ENCODE assay signal across 14 mouse cellular contexts in the genomic region with DNA sequence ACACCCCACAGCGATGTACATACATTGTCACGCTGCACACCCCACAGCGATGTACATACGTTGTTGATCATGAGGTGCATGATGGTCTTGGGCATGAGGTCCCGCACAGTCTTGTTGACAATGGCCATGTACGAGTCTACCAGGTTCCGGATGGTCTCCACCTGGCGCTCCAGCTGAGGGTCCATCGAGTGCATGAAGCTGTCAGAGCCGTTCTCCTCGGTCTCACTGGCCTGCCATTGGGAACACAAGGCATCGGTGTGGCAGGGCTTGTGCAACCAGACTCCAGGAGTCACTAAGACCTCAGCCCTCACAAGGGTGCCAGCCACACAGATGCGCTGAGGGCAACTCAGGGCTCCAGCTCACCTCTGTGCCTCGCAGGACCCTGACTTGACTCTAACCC. TPM values are rescaled to one million over a fixed set of nuclear protein-coding genes. Genes with fewer than 3 reads are reported as not detected.
DNase-seq lines count a peak whose midpoint lies in the region; ATAC-seq and TF ChIP-seq lines count a peak whose summit lies in the region.
"Had no signal": no experiment of that assay in that cellular context is flagged by ENCODE, and none has a peak within 500 bp of the region (broad histone marks: within the 10 kb centered on the region; RNA-seq: fewer than 3 reads in every experiment).

No protein-coding gene starts in this region.

- 89% methylated on average over 14 of the region's 14 CpGs for WGBS in heart, embryonic 11.5 days (ENCODE audit: insufficient replicate concordance)
- WGBS in heart, adult 2 months: 94% methylated on average over 14 of the region's 14 CpGs
- WGBS in kidney, embryonic 15.5 days: 94% methylated on average over 14 of the region's 14 CpGs
- WGBS in embryonic facial prominence, embryonic 12.5 days: 93% methylated on average over 14 of the region's 14 CpGs
- WGBS in limb, embryonic 14.5 days: 89% methylated on average over 14 of the region's 14 CpGs

- H3K4me3 ChIP-seq in heart, embryonic 11.5 days (ENCODE audit: low read depth, low read length): no peak overlapping the region
- no peak overlapping the region for H3K4me3 ChIP-seq in heart, adult 2 months
- no peak overlapping the region for H3K4me3 ChIP-seq in kidney, embryonic 15.5 days (replicated peaks)
- H3K4me3 ChIP-seq in embryonic facial prominence, embryonic 12.5 days: no peak overlapping the region
- H3K4me3 ChIP-seq in limb, embryonic 14.5 days (replicated peaks; ENCODE audit: low read length): no peak overlapping the region
- H3K4me3 ChIP-seq: midbrain, embryonic 15.5 days; neural tube, embryonic 13.5 days had no signal

- H3K9ac ChIP-seq in heart, embryonic 11.5 days (ENCODE audit: low read depth, low read length): no peak overlapping the region
- H3K9ac ChIP-seq in heart, adult 2 months (ENCODE audit: low read depth, low read length): no peak overlapping the region
- H3K9ac ChIP-seq in kidney, embryonic 15.5 days: no peak overlapping the region
- no peak overlapping the region for H3K9ac ChIP-seq in embryonic facial prominence, embryonic 12.5 days
- H3K9ac ChIP-seq in limb, embryonic 14.5 days (ENCODE audit: low read depth, low read length, severe bottlenecking): 0 out of 2 replicates have a peak overlapping the region, but pooled peaks have one; percentile 4
- H3K9ac ChIP-seq: midbrain, embryonic 15.5 days; neural tube, embryonic 13.5 days had no signal

- H3K27me3 ChIP-seq in heart, embryonic 11.5 days (ENCODE audit: control insufficient read depth, insufficient read depth, low read length): peaks cover 12% of the 10 kb centered on the region
- no peaks in the 10 kb centered on the region for H3K27me3 ChIP-seq in heart, adult 2 months (ENCODE audit: control insufficient read depth, insufficient read depth, low read length)
- no peaks in the 10 kb centered on the region for H3K27me3 ChIP-seq in kidney, embryonic 15.5 days
- H3K27me3 ChIP-seq in embryonic facial prominence, embryonic 12.5 days: no peaks in the 10 kb centered on the region
- no peaks in the 10 kb centered on the region for H3K27me3 ChIP-seq in limb, embryonic 14.5 days (ENCODE audit: control insufficient read depth, insufficient read depth, low read length)
- H3K27me3 ChIP-seq: midbrain, embryonic 15.5 days had no signal

- H3K27ac ChIP-seq in heart, embryonic 11.5 days (ENCODE audit: low read depth, low read length): peak overlapping the region; percentile 89
- no peak overlapping the region for H3K27ac ChIP-seq in heart, adult 2 months
- H3K27ac ChIP-seq in kidney, embryonic 15.5 days: 0 out of 2 replicates have a peak overlapping the region, but pooled peaks have one; percentile 5
- peak overlapping the region; percentile 99 for H3K27ac ChIP-seq in embryonic facial prominence, embryonic 12.5 days
- peak overlapping the region; percentile 100 for H3K27ac ChIP-seq in limb, embryonic 14.5 days (replicated peaks; ENCODE audit: low read depth, low read length)
- H3K27ac ChIP-seq: midbrain, embryonic 15.5 days had no signal

- intact Hi-C loops in heart, adult 2 months (cut with DNase I): no loop called here

- TF ChIP-seq EP300 in heart, adult 2 months (IDR thresholded peaks at IDR 0.05; ENCODE audit: insufficient read depth, low read depth, low read length): no peak

- TF ChIP-seq CTCF in heart, adult 2 months (IDR thresholded peaks at IDR 0.05): no peak

- no peak for DNase-seq in heart, adult 2 months
- no peak for DNase-seq in kidney, postnatal 4 days
- no peak for DNase-seq in limb, embryonic 14.5 days (ENCODE audit: low spot score)
- no peak for DNase-seq in thymus, postnatal 10 days (ENCODE audit: low spot score in 2 of 2)
- DNase-seq: adrenal gland, postnatal 36 days; layer of hippocampus, adult 9-11 months; retina, postnatal 1 day; thymus, adult 18-20 months had no signal

- no peaks in the 10 kb centered on the region for H3K9me3 ChIP-seq in heart, embryonic 11.5 days (replicated peaks; ENCODE audit: control insufficient read depth, low read length)
- no peaks in the 10 kb centered on the region for H3K9me3 ChIP-seq in kidney, embryonic 15.5 days (replicated peaks)
- H3K9me3 ChIP-seq in embryonic facial prominence, embryonic 12.5 days: no peaks in the 10 kb centered on the region
- no peaks in the 10 kb centered on the region for H3K9me3 ChIP-seq in limb, embryonic 14.5 days (ENCODE audit: control insufficient read depth, low read length)
- H3K9me3 ChIP-seq: midbrain, embryonic 15.5 days; neural tube, embryonic 13.5 days had no signal

- H3K4me1 ChIP-seq in heart, embryonic 11.5 days (ENCODE audit: control insufficient read depth, insufficient read depth, low read length): peaks cover 49% of the 10 kb centered on the region
- H3K4me1 ChIP-seq in heart, adult 2 months (ENCODE audit: control insufficient read depth, insufficient read depth, low read length): peaks cover 4% of the 10 kb centered on the region; the same call in 1 of the 2 replicates
- peaks cover 78% of the 10 kb centered on the region for H3K4me1 ChIP-seq in kidney, embryonic 15.5 days
- peaks cover 66% of the 10 kb centered on the region for H3K4me1 ChIP-seq in embryonic facial prominence, embryonic 12.5 days
- H3K4me1 ChIP-seq in limb, embryonic 14.5 days (ENCODE audit: control insufficient read depth, insufficient read depth, low read length): peaks cover 61% of the 10 kb centered on the region

- no peak for TF ChIP-seq POLR2A in heart, adult 2 months (IDR thresholded peaks at IDR 0.05; ENCODE audit: insufficient read depth, low read depth, low read length)
- no peak for TF ChIP-seq POLR2A in limb, embryonic 14.5 days (IDR thresholded peaks at IDR 0.05; ENCODE audit: borderline replicate concordance, extremely low read depth, insufficient read depth, insufficient read length)

- H3K79me2 ChIP-seq in heart, adult 2 months (replicated peaks; ENCODE audit: control insufficient read depth, insufficient read depth, low read length): no peaks in the 10 kb centered on the region

- H3K36me3 ChIP-seq in heart, embryonic 11.5 days (ENCODE audit: control insufficient read depth, insufficient read depth, low read length): no peaks in the 10 kb centered on the region
- H3K36me3 ChIP-seq in heart, adult 2 months (ENCODE audit: control insufficient read depth, insufficient read depth, low read length): no peaks in the 10 kb centered on the region
- no peaks in the 10 kb centered on the region for H3K36me3 ChIP-seq in kidney, embryonic 15.5 days
- peaks cover 18% of the 10 kb centered on the region for H3K36me3 ChIP-seq in embryonic facial prominence, embryonic 12.5 days
- H3K36me3 ChIP-seq in limb, embryonic 14.5 days (ENCODE audit: control insufficient read depth, insufficient read depth, low read length): peaks cover 31% of the 10 kb centered on the region

- H3K4me2 ChIP-seq in heart, embryonic 11.5 days: no peak overlapping the region
- no peak overlapping the region for H3K4me2 ChIP-seq in kidney, embryonic 15.5 days
- no peak overlapping the region for H3K4me2 ChIP-seq in embryonic facial prominence, embryonic 12.5 days (replicated peaks)
- H3K4me2 ChIP-seq in limb, embryonic 14.5 days (replicated peaks; ENCODE audit: low read depth, low read length, severe bottlenecking): no peak overlapping the region
- H3K4me2 ChIP-seq: midbrain, embryonic 15.5 days; neural tube, embryonic 13.5 days had no signal

- no peak for ATAC-seq in heart, embryonic 11.5 days (replicated peaks; ENCODE audit: insufficient number of reproducible peaks, low FRiP score, low TSS enrichment)
- ATAC-seq in kidney, embryonic 15.5 days (replicated peaks; ENCODE audit: low FRiP score): no peak
- no peak for ATAC-seq in embryonic facial prominence, embryonic 12.5 days (ENCODE audit: insufficient number of reproducible peaks, insufficient read depth, low FRiP score, low TSS enrichment)
- no peak for ATAC-seq in limb, embryonic 14.5 days (ENCODE audit: low FRiP score, low read depth)
- ATAC-seq: midbrain, embryonic 15.5 days had no signal

RNA-seq across cellular contexts. Expression of a gene that starts 27.0 kb away (rescaled TPM):
- polyA plus RNA-seq in heart, embryonic 11.5 days (2014; fragmentation: Nextera tagmentation; extraction: Ambion mirVana): 125 and 339 TPM in 2 replicates
- total RNA-seq in heart, adult 2 months (2021): 100 to 1,000 TPM; 205 to 233 TPM
- polyA plus RNA-seq in heart, adult 2 months (2012; rRNA removed): 173 and 223 TPM in 2 replicates
- 419 and 447 TPM in 2 replicates for polyA plus RNA-seq in kidney, embryonic 15.5 days (2015; fragmentation: Nextera tagmentation; extraction: Ambion mirVana)
- polyA plus RNA-seq in embryonic facial prominence, embryonic 12.5 days (2016; fragmentation: Nextera tagmentation; extraction: Ambion mirVana): 413 TPM in 2 replicates
- polyA plus RNA-seq in limb, embryonic 14.5 days (2012; rRNA removed): 272 and 324 TPM in 2 replicates
- polyA plus RNA-seq in limb, embryonic 14.5 days (2014; fragmentation: Nextera tagmentation; extraction: Ambion mirVana): 221 and 244 TPM in 2 replicates

RNA-seq across cellular contexts. Expression of a gene that starts 27.6 kb away (rescaled TPM):
- 20.5 and 26.8 TPM in 2 replicates for polyA plus RNA-seq in heart, embryonic 11.5 days (2014; fragmentation: Nextera tagmentation; extraction: Ambion mirVana)
- total RNA-seq in heart, adult 2 months (2021): 10 to 100 TPM; 69.8 to 79.9 TPM
- 34.5 and 44.0 TPM in 2 replicates for polyA plus RNA-seq in heart, adult 2 months (2012; rRNA removed)
- 23.0 and 27.3 TPM in 2 replicates for polyA plus RNA-seq in kidney, embryonic 15.5 days (2015; fragmentation: Nextera tagmentation; extraction: Ambion mirVana)
- 27.4 and 29.7 TPM in 2 replicates for polyA plus RNA-seq in embryonic facial prominence, embryonic 12.5 days (2016; fragmentation: Nextera tagmentation; extraction: Ambion mirVana)
- 56.4 and 63.1 TPM in 2 replicates for polyA plus RNA-seq in limb, embryonic 14.5 days (2012; rRNA removed)
- 32.4 and 33.3 TPM in 2 replicates for polyA plus RNA-seq in limb, embryonic 14.5 days (2014; fragmentation: Nextera tagmentation; extraction: Ambion mirVana)

RNA-seq across cellular contexts. Expression of a gene that starts 37.3 kb away (rescaled TPM):
- 32.1 and 35.8 TPM in 2 replicates for polyA plus RNA-seq in heart, embryonic 11.5 days (2014; fragmentation: Nextera tagmentation; extraction: Ambion mirVana)
- total RNA-seq in heart, adult 2 months (2021): 10 to 100 TPM; 26.7 to 29.5 TPM
- 117 and 128 TPM in 2 replicates for polyA plus RNA-seq in heart, adult 2 months (2012; rRNA removed)
- 48.7 and 56.6 TPM in 2 replicates for polyA plus RNA-seq in kidney, embryonic 15.5 days (2015; fragmentation: Nextera tagmentation; extraction: Ambion mirVana)
- 50.6 and 57.8 TPM in 2 replicates for polyA plus RNA-seq in embryonic facial prominence, embryonic 12.5 days (2016; fragmentation: Nextera tagmentation; extraction: Ambion mirVana)
- 196 and 266 TPM in 2 replicates for polyA plus RNA-seq in limb, embryonic 14.5 days (2012; rRNA removed)
- 39.5 and 46.5 TPM in 2 replicates for polyA plus RNA-seq in limb, embryonic 14.5 days (2014; fragmentation: Nextera tagmentation; extraction: Ambion mirVana)

RNA-seq across cellular contexts. Expression of a gene that starts 38.3 kb away (rescaled TPM):
- polyA plus RNA-seq in heart, embryonic 11.5 days (2014; fragmentation: Nextera tagmentation; extraction: Ambion mirVana): 10.1 and 11.6 TPM in 2 replicates
- 1 to 10 TPM; 4.0 to 5.5 TPM for total RNA-seq in heart, adult 2 months (2021)
- 20.4 and 23.1 TPM in 2 replicates for polyA plus RNA-seq in heart, adult 2 months (2012; rRNA removed)
- 6.3 and 7.9 TPM in 2 replicates for polyA plus RNA-seq in kidney, embryonic 15.5 days (2015; fragmentation: Nextera tagmentation; extraction: Ambion mirVana)
- polyA plus RNA-seq in embryonic facial prominence, embryonic 12.5 days (2016; fragmentation: Nextera tagmentation; extraction: Ambion mirVana): 45.0 and 47.8 TPM in 2 replicates
- 318 and 459 TPM in 2 replicates for polyA plus RNA-seq in limb, embryonic 14.5 days (2012; rRNA removed)
- 46.0 and 60.1 TPM in 2 replicates for polyA plus RNA-seq in limb, embryonic 14.5 days (2014; fragmentation: Nextera tagmentation; extraction: Ambion mirVana)
- total RNA-seq: common myeloid progenitor, adult 5-6 weeks had no signal

RNA-seq across cellular contexts. Expression of a gene that starts 54.9 kb away (rescaled TPM):
- polyA plus RNA-seq in heart, embryonic 11.5 days (2014; fragmentation: Nextera tagmentation; extraction: Ambion mirVana): 42.1 and 44.3 TPM in 2 replicates
- 10 to 100 TPM; 22.5 to 22.8 TPM for total RNA-seq in heart, adult 2 months (2021)
- 41.7 and 43.1 TPM in 2 replicates for polyA plus RNA-seq in heart, adult 2 months (2012; rRNA removed)
- 72.2 and 74.5 TPM in 2 replicates for polyA plus RNA-seq in kidney, embryonic 15.5 days (2015; fragmentation: Nextera tagmentation; extraction: Ambion mirVana)
- 69.9 and 81.5 TPM in 2 replicates for polyA plus RNA-seq in embryonic facial prominence, embryonic 12.5 days (2016; fragmentation: Nextera tagmentation; extraction: Ambion mirVana)
- polyA plus RNA-seq in limb, embryonic 14.5 days (2012; rRNA removed): 64.8 and 69.4 TPM in 2 replicates
- polyA plus RNA-seq in limb, embryonic 14.5 days (2014; fragmentation: Nextera tagmentation; extraction: Ambion mirVana): 59.9 and 67.8 TPM in 2 replicates
